Mouse (Mus musculus) cerebellum, postnatal 4 days (tissue): Measurements from ENCODE around the gene Ggcx.
A peak's percentile ranks its signal among the peaks of the same experiment; 100 is the strongest.

Experiments used
- DNase-seq, 2 experiments: peaks; one replicate each; pipeline ENCODE4 v3.0.0; 2022; ENCODE audit warnings: low spot score in 2 of 2, mixed read lengths in 1 of 2

Gene Ggcx

DNA sequence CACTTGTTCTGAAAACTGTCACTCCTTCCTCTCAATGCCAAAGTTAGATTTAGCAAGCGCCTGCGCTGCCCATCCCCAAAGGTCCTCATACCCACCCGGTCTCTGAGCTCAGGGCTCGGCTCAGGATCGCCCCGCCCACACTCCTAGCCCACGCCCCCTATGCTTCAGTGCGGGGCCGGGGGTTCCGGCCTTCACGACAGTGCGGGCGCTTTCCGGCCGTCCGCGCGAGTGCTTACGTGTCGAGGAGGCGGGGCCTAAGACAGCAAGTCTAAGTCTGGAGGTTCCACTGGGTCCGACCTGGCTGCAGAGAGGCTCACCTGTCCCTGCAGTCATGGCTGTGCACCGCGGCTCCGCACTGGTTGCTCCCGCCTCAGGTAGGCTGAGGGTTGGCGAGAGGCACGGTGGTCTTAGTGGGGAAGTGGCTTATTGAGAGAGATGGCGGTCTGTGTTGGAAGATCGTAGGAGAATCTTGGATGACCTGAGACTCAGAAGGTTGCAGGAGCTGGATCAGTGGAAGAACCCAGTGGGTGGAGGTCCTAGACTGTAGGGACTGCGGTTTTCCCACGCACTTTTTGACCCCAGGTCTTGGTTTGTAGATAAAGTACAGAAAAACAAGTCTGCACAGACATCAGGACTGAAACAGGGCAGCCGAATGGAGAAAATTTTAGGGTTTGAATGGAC is at the start of gene Ggcx:
Gene Ggcx, plus strand, starts transcription at position 233 of the 681 bp plus-strand sequence.
- DNase-seq = peak; percentile 82 to 91

DNA sequence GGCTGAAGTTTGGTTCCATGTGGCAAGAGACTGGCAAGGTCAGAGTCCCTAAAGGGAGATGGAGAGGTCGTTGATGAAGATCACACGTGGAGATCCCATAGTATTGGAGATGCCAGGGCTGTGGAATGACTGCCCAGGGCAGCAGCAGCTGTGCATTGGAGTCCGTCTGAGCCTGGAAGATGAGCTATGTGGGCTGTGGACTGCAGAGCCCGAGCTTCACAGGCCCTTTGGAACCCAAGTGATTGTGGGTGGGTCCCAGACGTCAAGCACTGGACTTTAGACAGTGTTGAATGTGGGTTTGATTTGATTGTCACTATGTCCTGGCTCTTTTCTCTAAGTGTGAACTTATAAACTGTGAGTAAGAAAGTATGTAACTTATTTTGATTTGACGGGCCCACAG is 49.1 kb upstream of the Ggcx start:
- DNase-seq = no peak

DNA sequence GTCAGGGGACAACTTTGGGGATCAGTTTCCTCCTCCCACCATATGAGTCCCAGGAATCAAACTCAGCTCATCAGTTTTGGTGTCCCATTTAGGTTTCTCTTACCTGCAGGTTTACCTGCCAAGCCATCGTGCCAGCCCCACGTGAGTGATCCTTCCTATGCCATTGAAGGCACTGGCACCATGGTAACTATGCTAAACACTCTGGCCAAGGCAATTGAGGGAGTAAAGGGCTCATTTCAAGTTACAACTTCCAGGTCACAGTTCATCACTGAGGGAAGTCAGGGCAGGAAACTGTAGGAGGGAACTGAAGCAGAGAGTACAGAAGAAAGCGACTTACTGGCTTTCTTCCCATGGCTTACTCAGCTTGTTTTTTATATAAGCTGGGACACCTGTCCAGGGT is 47.8 kb upstream of the Ggcx start:
- DNase-seq = no peak

DNA sequence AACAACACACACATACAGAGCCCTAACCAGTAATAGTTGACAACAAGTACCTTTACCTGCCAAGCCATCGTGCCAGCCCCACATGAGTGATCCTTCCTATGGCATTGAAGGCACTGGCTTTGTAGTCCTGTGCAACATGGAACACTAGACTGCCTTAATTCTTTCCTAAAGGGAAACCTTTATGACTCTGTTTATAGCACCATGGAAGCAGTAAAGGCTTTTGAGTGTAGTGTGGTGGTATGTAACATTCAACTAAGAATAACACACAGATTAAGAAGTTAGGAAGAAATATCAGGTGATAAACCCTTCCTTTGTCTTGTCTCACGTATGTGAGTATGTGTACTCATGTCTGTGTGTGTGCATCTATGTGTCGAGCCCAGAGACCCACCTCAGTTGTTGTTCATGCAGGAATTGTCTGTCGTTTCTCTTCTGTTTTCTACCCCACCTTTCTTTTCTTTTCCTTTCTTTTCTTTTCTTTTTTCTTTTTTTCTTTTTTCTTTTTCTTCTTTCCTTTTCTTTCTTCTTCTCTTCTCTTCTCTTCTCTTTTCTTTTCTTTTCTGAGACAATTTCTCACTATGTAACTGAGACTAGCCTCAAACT is 47.2 kb upstream of the Ggcx start, which contains the start of gene Rnf181:
Gene Rnf181, minus strand, starts transcription at position 113 of the 600 bp plus-strand sequence.
- DNase-seq = no peak

DNA sequence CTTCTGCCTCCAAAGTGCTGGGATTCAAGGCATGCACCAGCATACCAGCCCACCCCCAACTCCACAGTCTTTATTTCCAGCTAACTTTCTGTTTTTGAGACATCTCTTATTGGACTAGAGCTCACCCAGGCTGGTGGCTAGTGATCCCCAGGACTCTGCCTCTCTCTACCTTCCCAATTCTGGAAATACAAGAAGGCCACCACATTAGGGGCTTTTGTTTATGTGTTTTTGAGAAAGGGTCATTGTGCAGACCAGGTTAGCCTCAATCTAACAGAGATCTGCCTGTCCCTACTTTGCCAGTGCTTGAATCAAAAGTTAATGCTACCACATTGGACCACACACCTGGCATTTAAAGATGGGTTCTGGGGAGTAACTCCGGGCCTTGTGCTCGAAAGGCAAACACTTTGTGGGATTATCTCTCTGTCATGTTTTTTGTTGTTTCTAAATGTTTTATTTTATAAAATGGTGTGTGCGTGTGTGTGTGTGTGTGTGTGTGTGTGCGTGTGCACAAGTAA is 46.6 kb upstream of the Ggcx start:
- DNase-seq = no peak

DNA sequence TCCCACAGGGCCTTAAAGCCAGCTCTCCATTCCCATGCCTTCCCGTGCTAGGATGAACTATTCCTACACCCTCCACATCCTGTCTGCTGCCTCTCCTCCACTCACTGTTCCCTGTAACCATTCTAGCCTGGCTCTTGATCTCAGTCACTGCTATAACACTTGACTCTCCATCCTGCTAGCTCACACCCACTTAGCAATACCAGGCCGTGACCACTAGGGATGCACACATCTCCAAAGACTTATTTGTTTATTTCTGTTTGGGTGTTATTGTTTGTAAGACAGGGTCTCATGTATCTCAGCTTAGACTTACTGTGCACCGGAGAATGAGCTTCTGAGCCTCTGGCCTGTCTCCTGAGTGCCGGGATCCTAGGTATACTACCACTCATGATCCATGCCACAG is 44.6 kb upstream of the Ggcx start:
- DNase-seq = no peak

DNA sequence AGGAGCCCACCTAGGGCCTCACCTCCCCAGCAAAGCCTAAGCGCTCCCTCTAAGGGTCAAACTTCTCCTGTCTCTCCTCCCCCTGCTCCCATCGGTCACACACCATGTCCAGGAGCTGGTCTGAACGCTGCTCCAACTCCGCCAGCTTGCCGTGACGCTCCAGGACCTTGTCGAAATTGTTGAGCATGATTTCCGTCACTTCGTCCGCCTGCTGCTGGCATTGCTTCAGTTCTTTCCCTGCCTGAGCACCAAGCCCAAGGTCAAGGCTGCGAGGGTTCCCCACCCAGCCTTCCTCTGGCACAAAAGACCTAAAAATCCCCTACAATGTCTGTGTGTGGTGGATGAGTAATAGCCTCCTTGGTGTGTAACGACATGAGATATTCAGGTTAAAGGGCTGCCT is 44.0 kb upstream of the Ggcx start:
- DNase-seq = no peak

DNA sequence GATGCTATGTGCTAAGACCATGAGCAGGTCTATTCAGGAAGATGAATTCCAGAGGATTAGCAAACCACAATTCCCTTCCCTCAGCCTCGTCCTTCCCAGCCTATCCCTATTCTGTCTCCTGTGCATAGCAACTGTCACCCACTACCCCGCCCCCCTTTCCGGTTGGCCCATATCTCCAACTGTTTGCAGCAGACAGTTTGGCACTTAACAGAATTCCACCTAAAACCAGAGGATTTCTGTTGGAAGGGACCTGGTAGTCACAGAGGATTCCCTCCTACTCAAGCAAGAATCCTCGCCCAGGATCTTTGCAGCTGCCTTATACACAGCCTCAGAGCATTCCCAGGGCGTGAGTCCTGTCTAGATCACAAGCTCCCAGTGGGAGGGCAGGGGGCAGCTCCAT is 43.0 kb upstream of the Ggcx start:
- no peak for DNase-seq

DNA sequence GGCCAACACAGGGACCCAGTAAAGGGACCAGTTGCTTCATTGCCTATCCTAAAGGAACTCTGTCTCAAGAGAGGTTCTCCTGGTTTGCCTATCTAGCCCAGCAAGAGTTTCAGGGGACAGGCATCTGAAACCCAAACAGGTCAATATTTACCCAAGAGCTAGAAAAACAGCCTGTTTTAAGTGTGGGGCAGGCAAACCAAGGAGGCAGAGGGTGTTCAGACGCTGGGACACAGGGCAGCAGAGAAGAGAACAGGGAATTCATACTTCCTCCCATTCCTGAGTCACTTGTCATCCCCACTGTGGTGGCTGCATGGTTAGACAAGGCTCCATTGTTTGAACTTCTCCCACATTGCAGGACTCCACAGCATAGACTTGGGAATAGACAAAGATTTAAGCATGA is 42.5 kb upstream of the Ggcx start:
- no peak for DNase-seq

DNA sequence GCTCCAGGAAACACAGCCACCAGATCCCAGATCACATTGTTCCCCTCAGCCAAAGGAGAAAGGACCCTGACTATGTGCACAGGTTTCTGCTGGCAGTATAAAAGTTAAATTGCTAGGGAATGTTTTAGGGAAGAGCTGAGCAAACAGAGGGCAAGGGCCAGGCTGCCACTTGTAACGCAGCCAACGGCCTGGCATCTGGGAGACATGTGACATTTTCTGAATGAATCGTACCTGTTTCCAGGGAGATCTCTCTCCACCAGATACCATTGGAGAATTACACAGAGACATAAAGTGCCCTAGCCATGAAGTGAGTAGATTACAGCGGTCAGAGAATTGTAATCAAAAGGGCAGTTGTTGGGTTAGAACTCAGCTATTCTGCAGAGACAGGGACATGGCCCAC is 40.9 kb upstream of the Ggcx start:
- DNase-seq = no peak

DNA sequence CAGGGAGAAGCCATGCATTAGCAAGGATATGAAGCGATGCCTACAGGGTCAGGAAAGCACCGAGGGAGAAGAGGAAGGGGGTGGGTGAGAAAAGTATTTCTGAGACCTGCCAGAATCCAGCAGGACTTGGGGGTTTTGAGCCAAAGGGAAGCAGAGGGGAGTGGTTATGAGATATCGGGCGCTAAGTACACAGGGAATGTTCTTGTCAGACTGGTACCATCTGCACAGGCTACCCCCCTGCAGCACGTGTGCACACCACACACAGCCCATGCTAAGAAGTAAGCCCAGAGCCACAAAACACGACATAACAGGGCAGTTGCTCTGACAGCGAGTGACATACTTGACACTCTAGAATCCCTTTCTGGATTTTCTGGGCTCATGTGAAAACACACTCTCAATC is 39.9 kb upstream of the Ggcx start:
- DNase-seq = no peak

DNA sequence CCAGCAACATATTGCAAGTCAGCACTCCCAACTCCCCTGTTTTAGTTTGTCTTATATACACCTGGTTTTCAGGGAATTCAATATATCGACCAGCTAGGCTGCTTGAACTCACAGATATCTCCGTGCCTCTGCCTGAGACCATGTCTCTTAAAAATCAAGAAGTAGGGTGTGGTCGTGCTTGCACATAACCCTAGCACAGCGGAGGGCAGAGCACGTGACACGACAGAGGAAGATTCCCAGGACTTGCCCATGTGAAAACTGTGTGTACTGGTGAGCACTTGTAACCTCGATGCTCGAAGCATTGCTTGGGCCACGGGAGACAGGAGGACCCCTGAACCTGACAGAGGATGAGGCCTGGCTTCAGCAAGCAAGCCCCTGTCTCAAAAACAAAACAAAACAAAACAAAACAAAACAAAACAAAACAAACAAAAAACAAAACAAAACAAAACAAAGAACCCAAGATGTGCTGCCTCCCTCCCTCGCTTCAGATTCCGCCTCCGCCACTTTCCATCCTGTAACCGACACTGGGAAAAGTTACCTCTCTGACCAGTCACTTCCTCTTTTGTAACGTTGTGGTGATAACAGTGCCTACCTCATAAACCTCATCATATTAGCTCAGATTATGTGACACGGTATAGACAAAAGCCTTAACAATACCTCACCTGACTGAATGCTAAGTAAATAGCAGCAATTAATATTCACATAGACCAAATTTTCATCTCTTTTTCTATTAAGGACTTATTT is 39.1 kb upstream of the Ggcx start:
- no peak for DNase-seq

DNA sequence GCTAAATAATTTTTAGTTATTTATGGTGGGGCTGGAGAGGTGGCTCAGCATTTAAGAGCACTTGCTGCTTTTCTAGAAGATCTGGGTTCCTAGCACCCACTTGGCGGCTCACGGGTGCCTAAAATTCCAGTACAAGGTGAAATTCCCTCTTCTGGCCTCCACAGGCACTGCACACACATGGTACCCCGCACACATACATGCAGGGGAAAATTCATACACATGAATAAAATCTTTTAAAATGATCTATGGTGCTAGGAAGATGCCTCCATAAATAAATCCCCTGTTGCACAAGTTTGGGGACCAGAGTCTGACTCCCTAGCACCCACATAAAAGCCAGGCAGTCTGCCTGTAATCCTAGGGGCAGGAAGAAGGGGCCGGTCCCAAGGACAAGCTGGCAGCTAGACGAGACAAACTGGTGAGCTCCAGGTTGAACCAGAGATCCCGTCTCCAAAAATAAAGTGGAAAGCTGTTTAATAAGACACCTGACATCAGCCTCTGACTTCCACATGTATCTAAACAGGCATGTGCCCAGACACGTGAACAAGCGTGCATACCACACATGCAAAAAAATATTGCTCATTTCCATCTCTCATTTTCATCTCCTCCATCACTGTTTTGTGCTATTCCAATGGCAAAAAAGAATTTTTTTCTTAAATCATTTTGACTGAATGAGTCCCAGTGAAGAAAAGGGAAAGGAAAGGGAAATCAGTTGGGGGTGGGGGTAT is 35.4 kb upstream of the Ggcx start:
- no peak for DNase-seq

DNA sequence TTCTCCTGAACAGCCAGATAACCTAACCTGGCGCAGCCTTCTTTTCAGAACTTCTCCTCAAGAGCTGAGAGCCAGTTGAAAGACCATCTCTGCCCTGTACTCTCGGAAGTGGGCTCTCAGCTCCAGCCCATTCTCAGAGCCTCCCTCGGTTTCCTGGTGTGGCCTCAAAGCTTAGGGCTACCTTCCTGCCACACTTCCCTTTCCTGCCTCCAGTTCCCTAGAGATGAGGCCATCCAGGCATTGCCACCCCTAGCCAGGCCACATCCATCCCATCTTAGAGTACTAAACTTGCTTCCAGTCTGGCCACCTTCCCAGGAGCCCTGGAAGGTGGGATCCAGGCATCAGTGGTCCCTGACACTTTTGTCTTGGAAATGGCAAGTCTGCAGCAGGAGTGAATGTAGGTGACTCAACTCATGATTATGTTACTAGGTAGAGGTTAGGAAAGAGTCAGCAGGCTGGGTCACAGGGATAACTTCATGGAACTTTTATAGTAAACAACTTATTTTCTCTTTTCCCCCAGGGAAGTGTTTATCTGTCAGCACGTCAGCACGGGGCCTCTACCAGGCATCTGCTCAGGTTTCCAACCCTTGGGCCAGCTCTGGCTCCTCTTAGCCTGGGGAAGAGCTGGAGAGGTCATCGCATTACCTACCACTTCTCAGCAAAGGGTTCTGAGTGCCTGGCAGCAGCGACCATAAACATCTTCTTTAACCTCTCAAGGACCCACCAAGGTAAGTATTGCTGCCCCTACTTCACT is 34.6 kb upstream of the Ggcx start:
- DNase-seq = no peak

DNA sequence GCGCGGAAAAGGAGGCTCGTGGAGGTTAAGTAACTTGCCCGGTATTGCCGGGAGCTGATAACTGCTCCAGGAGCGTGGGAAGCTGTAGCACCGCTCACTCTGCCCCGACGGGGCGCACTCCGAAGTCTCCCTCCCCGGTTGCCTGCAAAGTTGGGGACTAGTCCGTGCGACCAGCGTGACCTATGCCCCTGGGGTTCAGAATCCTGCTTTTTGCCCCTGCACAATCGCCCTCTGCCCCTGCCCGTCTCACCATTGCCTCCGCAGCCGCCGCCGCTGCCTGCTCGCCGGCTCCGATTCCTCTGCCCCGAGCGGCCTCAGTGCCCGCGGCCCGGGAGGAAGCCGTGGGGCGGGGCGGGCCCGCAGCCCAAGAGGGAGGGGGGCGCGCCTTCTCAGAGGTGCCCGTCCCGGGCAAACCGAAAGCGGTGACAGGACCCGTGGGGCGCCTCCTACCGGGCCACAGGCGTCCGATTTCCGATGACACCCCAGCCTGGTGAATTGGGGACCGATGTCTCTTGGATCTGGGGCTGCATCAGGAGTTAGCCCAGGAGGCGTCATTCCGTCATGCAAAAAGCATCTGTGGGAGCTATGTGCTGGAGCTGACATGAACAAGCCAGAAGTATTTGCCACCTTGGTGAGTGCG is 33.9 kb upstream of the Ggcx start, which contains the start of gene Vamp5:
Gene Vamp5, minus strand, starts transcription at position 338 of the 640 bp plus-strand sequence.
- DNase-seq = peak in 1 of 2 experiments; percentile 30

DNA sequence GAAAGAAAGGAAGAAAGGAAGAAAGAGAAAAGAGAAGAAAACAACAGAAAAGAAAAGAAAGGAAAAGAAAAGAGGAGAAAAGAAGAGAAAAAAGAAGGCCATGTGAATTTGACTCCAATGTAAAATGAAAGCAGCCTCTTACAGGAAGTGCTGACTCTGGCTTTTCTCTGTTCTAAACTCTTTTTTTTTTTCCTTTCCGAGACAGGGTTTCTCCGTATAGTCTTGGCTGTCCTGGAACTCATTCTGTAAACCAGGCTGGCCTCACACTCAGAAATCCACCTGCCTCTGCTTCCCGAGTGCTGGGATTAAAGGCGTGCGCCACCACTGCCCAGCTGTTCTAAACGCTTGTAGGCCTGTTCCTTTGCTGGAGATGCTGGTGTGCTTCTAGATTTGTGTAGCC is 31.6 kb upstream of the Ggcx start:
- DNase-seq = no peak

DNA sequence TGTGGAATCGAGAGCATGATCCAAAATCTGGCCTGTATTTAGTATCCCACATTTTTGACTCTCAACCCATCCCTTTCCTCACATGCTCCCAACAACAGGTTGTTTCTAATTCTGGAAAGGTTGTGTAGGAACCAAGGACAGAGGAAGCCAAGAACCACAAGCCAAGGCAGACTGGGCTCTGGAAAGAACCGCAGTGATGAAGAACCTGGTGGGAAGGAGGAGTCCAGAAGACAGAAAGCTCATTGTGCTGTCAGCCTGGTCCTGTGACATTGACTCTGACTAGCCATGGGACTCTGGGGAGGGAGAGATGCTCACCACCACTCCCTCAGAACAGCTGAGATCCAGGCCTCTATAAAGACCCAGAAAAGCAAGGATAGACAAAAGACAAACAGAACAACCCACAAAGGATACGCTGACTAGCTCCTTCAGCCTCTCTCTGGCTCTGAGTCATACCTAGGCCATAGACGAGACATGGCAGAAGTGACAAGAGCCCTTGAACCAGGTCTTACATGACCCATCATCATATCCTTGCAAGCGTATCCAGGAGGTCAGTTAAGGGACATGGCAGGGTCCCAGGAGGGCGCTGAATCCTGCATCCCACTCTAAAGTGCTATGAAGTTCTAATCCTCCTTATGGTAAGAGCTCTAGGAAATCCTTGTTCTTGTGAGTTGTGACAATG is 30.8 kb upstream of the Ggcx start:
- DNase-seq = no peak

DNA sequence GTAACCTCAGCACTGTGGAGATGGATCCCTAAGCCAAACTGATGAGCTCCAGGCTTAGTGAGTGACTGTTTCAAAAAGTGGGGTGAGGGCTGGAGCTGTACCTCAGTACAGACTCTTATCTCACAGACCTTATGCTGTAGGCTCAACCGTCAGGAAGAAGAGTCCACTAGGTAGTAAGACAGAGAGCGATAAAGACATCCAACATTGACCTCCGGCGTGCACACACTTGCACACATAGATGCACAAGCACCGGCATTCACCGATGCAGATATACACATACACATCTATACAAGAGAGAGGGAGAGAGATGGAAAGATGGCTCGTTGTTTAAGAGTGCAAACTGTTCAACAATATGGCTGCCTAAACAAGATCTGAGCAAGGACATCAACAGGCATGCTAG is 30.2 kb upstream of the Ggcx start:
- no peak for DNase-seq

DNA sequence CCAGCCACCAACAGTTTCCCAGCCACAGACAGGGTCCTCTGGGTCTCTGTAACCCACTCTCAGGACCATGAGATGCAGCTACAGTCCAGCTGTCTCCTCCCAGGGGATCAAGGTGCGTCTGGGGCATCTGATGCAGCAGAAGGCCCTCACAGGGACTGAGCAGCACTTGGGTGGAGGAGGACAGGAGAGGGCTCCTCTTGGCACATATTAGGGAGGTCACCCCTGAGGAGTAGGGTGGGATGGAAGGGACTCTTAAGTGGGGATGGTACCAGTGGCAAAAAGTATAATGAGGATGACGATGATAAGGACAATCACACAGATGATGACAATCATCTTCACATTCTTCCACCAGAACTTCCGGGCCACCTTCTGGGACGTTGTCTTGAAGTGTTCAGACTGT is 28.9 kb upstream of the Ggcx start:
- DNase-seq = no peak

DNA sequence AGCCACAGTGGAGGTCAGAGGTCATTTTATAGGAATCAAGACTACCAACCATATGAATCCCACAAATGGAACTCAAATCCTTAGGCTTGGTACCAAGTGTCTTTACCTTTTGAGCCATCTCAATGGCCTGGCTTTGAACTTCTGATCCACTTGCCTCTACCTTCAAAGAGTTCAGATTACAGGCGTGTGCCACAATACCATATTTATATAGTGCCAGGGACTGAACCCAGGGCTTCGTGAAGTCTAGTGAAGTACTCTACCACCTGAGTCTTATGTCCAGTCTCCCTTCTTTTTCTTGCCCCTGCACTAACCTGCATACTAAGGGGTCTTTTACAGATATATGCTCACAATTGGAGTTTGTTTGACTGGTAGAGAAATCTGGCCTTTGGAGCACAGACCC is 27.5 kb upstream of the Ggcx start:
- DNase-seq = no peak
